Mouse (Mus musculus): ENCODE results near the gene Serpine1. TPM values are rescaled to one million over a fixed set of nuclear protein-coding genes. Genes with fewer than 3 reads are reported as not detected.

Gene Serpine1
- polyA plus RNA-seq, 1 experiment from 2014 or later = 1.1 TPM

DNA sequence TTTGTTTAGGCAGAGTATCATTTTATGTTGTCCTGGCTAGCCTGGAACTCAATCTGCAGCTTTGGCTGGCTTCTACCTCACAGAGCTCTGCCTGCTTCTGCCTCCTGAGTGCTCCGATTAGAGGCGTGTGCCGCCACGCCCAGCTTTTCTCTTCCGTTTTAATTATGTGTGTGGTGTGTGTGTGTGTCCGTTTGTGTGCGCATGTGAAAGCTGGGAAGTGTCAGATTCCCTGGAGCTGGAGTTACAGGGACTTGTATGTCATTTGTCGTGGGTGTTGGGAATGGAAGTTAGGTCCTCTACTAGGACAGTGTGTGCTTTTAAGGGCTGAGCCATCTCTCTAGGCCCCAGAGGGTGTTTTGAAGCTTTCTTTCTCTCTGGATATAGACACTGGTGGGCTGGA lies 1.1 kb upstream of the Serpine1 start:
- Histone ChIP-seq H3K4me3 (ENCODE audit: low read length) (no peak overlapping the region), H3K9ac (ENCODE audit: low read length) (no peak overlapping the region), H3K9me3 (replicated peaks; ENCODE audit: control insufficient read depth, low read length) (no peaks in the 10 kb centered on the region), H3K27me3 (ENCODE audit: control insufficient read depth, insufficient read depth, low read length) (no peaks in the 10 kb centered on the region), H3K27ac (ENCODE audit: low read length) (peak overlapping the region; percentile 97), H3K4me2 (ENCODE audit: low read depth, low read length) (no peak overlapping the region), H3K36me3 (ENCODE audit: control insufficient read depth, insufficient read depth) (no peaks in the 10 kb centered on the region), H3K4me1 (ENCODE audit: control insufficient read depth, insufficient read depth, low read length) (peaks cover 49% of the 10 kb centered on the region)
- WGBS = 91% methylated on average over 8 of the region's 8 CpGs
- no peak for ATAC-seq (replicated peaks; ENCODE audit: extremely low read depth, insufficient read depth, low FRiP score)

DNA sequence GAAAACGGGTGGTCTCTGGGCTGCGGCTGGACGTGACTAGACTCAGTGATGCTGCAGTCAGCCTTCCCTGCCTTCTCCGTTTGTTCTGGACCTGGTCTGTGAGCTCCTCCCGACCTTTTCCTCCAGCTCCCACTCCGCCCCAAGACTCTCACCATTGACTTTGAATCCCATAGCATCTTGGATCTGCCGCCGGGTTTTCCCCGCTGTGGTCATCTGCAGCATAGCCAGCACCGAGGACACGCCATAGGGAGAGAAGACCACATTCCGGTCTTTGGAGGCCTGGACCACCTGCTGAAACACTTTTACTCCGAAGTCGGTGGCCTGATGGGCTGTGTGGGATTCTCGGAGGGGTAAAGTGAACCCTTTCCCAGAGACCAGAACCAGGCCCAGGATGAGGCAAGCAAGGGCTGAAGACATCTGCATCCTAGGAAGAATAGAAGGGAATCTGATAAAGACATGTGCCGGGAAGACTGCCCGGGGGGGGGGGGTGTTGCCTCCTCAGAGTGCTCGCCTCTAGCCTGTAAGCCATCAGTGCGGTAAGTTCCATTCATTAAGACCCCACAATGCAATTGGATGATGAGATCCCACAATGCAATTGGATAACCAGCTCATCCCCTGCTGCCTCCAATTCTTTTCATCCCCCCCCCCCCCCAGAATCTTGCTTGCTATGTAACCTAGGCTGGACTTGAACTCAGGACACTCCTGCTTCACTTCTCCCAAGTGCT lies 1.0 kb downstream of the Serpine1 start:
- peak overlapping the region; percentile 57 for H3K4me2 ChIP-seq (ENCODE audit: low read depth, low read length)
- H3K27ac ChIP-seq (ENCODE audit: low read length) = no peak overlapping the region
- no peaks in the 10 kb centered on the region for H3K27me3 ChIP-seq (ENCODE audit: control insufficient read depth, insufficient read depth, low read length)
- H3K9ac ChIP-seq (ENCODE audit: low read length) = no peak overlapping the region
- WGBS = 84% methylated on average over 19 of the region's 19 CpGs
- no peaks in the 10 kb centered on the region for H3K9me3 ChIP-seq (replicated peaks; ENCODE audit: control insufficient read depth, low read length)
- no peaks in the 10 kb centered on the region; the same call in 1 of the 2 replicates for H3K36me3 ChIP-seq (ENCODE audit: control insufficient read depth, insufficient read depth)
- no peak for ATAC-seq (replicated peaks; ENCODE audit: extremely low read depth, insufficient read depth, low FRiP score)
- peak overlapping the region; percentile 33; the same call in 1 of the 2 replicates for H3K4me3 ChIP-seq (ENCODE audit: low read length)
- peaks cover 33% of the 10 kb centered on the region for H3K4me1 ChIP-seq (ENCODE audit: control insufficient read depth, insufficient read depth, low read length)

DNA sequence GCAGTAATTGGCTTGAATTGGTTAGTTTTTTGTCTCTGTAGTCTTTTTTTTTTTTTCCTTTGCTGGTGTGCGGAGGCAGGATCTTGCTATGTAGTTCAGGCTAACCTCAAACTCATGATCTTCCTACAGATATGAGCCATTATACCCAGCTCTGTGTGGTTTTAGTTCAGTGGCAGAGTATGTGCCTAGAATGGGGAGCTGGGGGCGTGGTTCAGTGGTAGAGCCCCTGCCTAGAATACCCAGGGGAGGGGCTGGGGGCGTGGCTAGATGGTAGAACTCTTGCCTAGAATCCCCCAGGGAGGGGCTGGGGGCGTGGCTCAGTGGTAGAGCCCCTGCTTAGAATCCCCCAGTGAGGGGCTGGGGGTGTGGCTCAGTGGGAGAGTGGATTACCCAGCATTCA lies 3.4 kb downstream of the Serpine1 start:
- Histone ChIP-seq H3K36me3 (ENCODE audit: control insufficient read depth, insufficient read depth) (peaks cover 4% of the 10 kb centered on the region; the same call in 1 of the 2 replicates), H3K4me2 (ENCODE audit: low read depth, low read length) (no peak overlapping the region), H3K4me1 (ENCODE audit: control insufficient read depth, insufficient read depth, low read length) (peaks cover 19% of the 10 kb centered on the region), H3K27ac (ENCODE audit: low read length) (no peak overlapping the region), H3K9ac (ENCODE audit: low read length) (no peak overlapping the region), H3K9me3 (replicated peaks; ENCODE audit: control insufficient read depth, low read length) (no peaks in the 10 kb centered on the region), H3K4me3 (ENCODE audit: low read length) (no peak overlapping the region), H3K27me3 (ENCODE audit: control insufficient read depth, insufficient read depth, low read length) (no peaks in the 10 kb centered on the region)
- no peak for ATAC-seq (replicated peaks; ENCODE audit: extremely low read depth, insufficient read depth, low FRiP score)
- 65% methylated on average over 4 of the region's 4 CpGs for WGBS

DNA sequence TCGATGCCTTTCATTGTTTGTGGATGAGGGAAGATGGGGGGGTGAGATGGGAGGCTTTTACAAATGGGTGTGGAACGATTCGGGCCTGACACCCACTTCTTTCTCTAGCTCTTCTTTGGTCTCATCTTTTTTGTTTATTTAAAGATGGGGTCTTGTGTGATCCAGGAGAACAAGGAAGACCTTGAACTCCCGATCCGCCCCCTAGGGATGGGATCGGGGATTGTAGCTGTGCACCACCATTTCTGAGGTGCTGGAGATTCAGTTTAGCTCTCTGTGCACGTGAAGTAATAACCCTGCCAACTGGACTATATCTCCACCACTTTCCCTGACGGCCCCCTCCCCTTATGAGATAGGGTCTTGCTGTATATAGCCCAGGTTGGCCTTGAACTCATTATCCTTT lies 6.1 kb downstream of the Serpine1 start:
- no peak overlapping the region for H3K4me3 ChIP-seq (ENCODE audit: low read length)
- H3K9ac ChIP-seq (ENCODE audit: low read length) = no peak overlapping the region
- WGBS = 74% methylated on average over 8 of the region's 8 CpGs
- no peak overlapping the region for H3K27ac ChIP-seq (ENCODE audit: low read length)
- no peak for ATAC-seq (replicated peaks; ENCODE audit: extremely low read depth, insufficient read depth, low FRiP score)
- H3K9me3 ChIP-seq (replicated peaks; ENCODE audit: control insufficient read depth, low read length) = no peaks in the 10 kb centered on the region
- H3K27me3 ChIP-seq (ENCODE audit: control insufficient read depth, insufficient read depth, low read length) = no peaks in the 10 kb centered on the region
- H3K4me2 ChIP-seq (ENCODE audit: low read depth, low read length) = no peak overlapping the region
- peaks cover 4% of the 10 kb centered on the region; the same call in 1 of the 2 replicates for H3K36me3 ChIP-seq (ENCODE audit: control insufficient read depth, insufficient read depth)
- no peaks in the 10 kb centered on the region for H3K4me1 ChIP-seq (ENCODE audit: control insufficient read depth, insufficient read depth, low read length)

DNA sequence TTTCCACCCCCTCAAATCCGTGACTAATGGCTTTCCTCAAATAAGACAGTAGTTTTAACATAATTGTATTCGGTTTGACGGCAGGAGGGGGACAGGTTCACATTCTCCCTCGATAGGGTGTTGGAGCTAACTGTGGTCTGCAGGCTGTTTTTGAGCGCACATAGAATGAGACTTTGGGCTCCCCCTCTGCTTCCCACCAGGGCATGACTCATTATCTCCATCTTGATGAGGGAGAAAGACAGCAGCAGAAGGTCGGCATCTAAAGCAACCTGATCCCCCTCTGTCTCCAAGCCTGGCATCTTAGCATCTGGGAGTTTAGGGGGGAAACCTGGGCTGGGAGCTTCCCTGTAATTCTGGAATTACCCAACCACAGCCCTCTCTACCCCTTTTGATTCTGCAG lies 6.6 kb downstream of the Serpine1 start:
- Histone ChIP-seq H3K4me3 (ENCODE audit: low read length) (no peak overlapping the region), H3K27me3 (ENCODE audit: control insufficient read depth, insufficient read depth, low read length) (no peaks in the 10 kb centered on the region), H3K9ac (ENCODE audit: low read length) (no peak overlapping the region), H3K9me3 (replicated peaks; ENCODE audit: control insufficient read depth, low read length) (no peaks in the 10 kb centered on the region), H3K36me3 (ENCODE audit: control insufficient read depth, insufficient read depth) (peaks cover 4% of the 10 kb centered on the region; the same call in 1 of the 2 replicates), H3K4me1 (ENCODE audit: control insufficient read depth, insufficient read depth, low read length) (no peaks in the 10 kb centered on the region), H3K4me2 (ENCODE audit: low read depth, low read length) (no peak overlapping the region), H3K27ac (ENCODE audit: low read length) (no peak overlapping the region)
- 60% methylated on average over 6 of the region's 6 CpGs for WGBS
- ATAC-seq (replicated peaks; ENCODE audit: extremely low read depth, insufficient read depth, low FRiP score) = no peak

DNA sequence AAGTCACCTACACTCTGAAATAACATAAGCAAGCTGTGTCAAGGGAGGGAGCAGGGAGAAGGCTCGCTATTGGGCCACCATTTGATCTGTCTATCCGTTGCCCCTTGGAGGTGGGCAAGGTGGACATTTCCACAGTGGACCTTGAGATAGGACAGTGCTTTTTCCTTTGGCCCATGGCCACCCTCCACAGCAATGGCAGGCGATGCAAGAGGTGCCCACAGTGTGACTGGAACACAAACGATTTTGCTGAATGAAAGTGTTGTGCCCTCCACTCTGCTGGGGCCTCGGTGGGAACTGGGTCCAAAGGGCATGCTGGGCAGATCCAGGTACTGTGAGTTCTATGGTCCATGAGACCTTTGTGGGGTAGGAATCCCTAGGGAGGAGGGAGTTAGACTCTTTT lies 9.5 kb downstream of the Serpine1 start:
- H3K4me3 ChIP-seq (ENCODE audit: low read length) = no peak overlapping the region
- 82% methylated on average over 5 of the region's 5 CpGs for WGBS
- no peak overlapping the region for H3K4me2 ChIP-seq (ENCODE audit: low read depth, low read length)
- H3K27ac ChIP-seq (ENCODE audit: low read length) = no peak overlapping the region
- H3K9ac ChIP-seq (ENCODE audit: low read length) = no peak overlapping the region
- no peaks in the 10 kb centered on the region for H3K9me3 ChIP-seq (replicated peaks; ENCODE audit: control insufficient read depth, low read length)
- no peaks in the 10 kb centered on the region for H3K27me3 ChIP-seq (ENCODE audit: control insufficient read depth, insufficient read depth, low read length)
- H3K36me3 ChIP-seq (ENCODE audit: control insufficient read depth, insufficient read depth) = peaks cover 4% of the 10 kb centered on the region; the same call in 1 of the 2 replicates
- ATAC-seq (replicated peaks; ENCODE audit: extremely low read depth, insufficient read depth, low FRiP score) = no peak
- H3K4me1 ChIP-seq (ENCODE audit: control insufficient read depth, insufficient read depth, low read length) = no peaks in the 10 kb centered on the region

DNA sequence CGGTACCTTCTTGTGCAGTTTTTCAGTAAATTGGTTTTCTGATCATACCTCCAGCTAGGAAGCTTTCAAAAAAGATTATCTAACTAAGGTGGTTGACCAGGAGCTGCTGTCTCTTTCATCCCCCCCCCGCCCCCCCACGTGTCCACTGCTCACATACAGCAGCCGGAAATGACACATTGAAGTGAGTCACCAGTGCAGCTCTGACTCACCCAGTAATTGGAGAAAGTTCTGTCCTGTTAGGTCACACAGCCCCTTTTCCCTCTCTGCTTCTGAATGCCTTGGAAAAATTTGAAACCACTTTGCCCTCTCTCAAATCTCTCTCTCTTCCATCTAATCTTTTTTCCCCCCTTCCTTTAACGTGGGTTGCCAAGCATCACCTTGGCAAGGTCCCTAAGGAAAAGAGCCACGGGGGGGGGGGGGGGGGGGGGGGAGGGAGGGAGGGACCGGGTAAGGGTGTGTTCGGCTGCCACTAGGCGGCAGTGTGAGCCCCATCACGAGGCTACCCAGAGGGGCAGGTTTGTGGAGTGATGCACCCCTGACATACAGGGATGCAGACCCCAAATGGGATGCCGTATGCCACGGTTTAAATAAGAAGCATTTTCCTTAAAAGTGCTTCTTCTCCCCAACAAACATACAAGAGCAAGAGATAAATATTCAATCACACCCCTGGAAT lies 10.1 kb downstream of the Serpine1 start:
- Histone ChIP-seq H3K4me2 (ENCODE audit: low read depth, low read length) (no peak overlapping the region), H3K4me3 (ENCODE audit: low read length) (no peak overlapping the region), H3K27me3 (ENCODE audit: control insufficient read depth, insufficient read depth, low read length) (no peaks in the 10 kb centered on the region), H3K9ac (ENCODE audit: low read length) (no peak overlapping the region), H3K27ac (ENCODE audit: low read length) (no peak overlapping the region), H3K4me1 (ENCODE audit: control insufficient read depth, insufficient read depth, low read length) (no peaks in the 10 kb centered on the region), H3K36me3 (ENCODE audit: control insufficient read depth, insufficient read depth) (0 out of 2 replicates have a peak, but pooled peaks cover 4% of the 10 kb centered on the region), H3K9me3 (replicated peaks; ENCODE audit: control insufficient read depth, low read length) (no peaks in the 10 kb centered on the region)
- 16% methylated on average over 10 of the region's 12 CpGs for WGBS
- ATAC-seq (replicated peaks; ENCODE audit: extremely low read depth, insufficient read depth, low FRiP score) = peak; percentile 75; the same call in 1 of the 2 replicates

DNA sequence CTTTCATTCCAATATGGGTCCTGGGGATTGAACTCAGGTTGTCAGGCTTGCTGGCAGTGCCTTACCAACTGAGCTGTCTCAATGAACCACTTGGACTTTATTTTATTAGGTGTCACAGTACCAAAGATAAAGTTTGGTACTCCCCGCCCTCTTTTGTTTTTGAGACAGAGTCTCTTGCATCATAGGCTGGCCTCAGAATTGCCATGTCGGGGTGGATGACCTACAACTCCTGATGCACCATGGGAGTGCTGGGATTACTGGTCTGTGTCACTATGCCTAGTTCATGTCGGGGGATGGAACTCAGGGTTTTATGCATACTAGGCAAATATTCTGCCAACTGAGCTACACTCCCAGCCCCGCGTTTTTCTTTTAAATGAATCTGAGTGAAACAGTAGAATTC lies 17.2 kb downstream of the Serpine1 start:
- no peaks in the 10 kb centered on the region for H3K27me3 ChIP-seq (ENCODE audit: control insufficient read depth, insufficient read depth, low read length)
- H3K9ac ChIP-seq (ENCODE audit: low read length) = no peak overlapping the region
- WGBS = 83% methylated on average over 5 of the region's 5 CpGs
- no peaks in the 10 kb centered on the region; the same call in 1 of the 2 replicates for H3K9me3 ChIP-seq (replicated peaks; ENCODE audit: control insufficient read depth, low read length)
- H3K4me1 ChIP-seq (ENCODE audit: control insufficient read depth, insufficient read depth, low read length) = no peaks in the 10 kb centered on the region
- no peak for ATAC-seq (replicated peaks; ENCODE audit: extremely low read depth, insufficient read depth, low FRiP score)
- H3K4me2 ChIP-seq (ENCODE audit: low read depth, low read length) = no peak overlapping the region
- H3K36me3 ChIP-seq (ENCODE audit: control insufficient read depth, insufficient read depth) = no peaks in the 10 kb centered on the region
- no peak overlapping the region for H3K4me3 ChIP-seq (ENCODE audit: low read length)
- no peak overlapping the region for H3K27ac ChIP-seq (ENCODE audit: low read length)

DNA sequence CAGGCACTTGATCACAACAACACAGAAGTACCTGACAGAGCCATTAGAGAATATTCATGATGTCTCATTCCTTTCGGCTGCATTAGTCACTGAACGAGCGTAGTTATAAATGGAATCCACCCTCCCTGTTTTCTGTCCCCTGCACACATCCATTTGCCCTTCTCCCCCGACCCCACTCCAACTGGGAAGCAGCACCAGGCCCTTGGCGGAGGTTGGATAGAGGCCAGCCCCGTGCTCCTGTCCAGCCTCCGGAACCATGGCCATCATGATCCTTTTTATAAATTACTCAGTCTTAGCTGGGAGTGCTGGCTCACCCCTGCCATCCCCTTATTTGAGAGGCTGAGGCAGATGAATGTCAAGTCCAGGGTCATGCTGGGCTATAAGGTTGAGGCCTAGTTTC lies 17.8 kb downstream of the Serpine1 start:
- H3K9ac ChIP-seq (ENCODE audit: low read length) = no peak overlapping the region
- no peaks in the 10 kb centered on the region for H3K36me3 ChIP-seq (ENCODE audit: control insufficient read depth, insufficient read depth)
- no peaks in the 10 kb centered on the region for H3K27me3 ChIP-seq (ENCODE audit: control insufficient read depth, insufficient read depth, low read length)
- no peak overlapping the region for H3K4me3 ChIP-seq (ENCODE audit: low read length)
- 63% methylated on average over 7 of the region's 7 CpGs for WGBS
- H3K4me1 ChIP-seq (ENCODE audit: control insufficient read depth, insufficient read depth, low read length) = no peaks in the 10 kb centered on the region
- no peak overlapping the region for H3K27ac ChIP-seq (ENCODE audit: low read length)
- no peaks in the 10 kb centered on the region; the same call in 1 of the 2 replicates for H3K9me3 ChIP-seq (replicated peaks; ENCODE audit: control insufficient read depth, low read length)
- no peak for ATAC-seq (replicated peaks; ENCODE audit: extremely low read depth, insufficient read depth, low FRiP score)
- no peak overlapping the region for H3K4me2 ChIP-seq (ENCODE audit: low read depth, low read length)

Measured in heart, embryonic 16.5 days (tissue).